Mouse (Mus musculus) heart, embryonic 15.5 days (tissue): ENCODE data around the gene Ctdnep1. TPM values are rescaled to one million over a fixed set of nuclear protein-coding genes. Genes with fewer than 3 reads are reported as not detected.
A peak's percentile ranks its signal among the peaks of the same experiment; 100 is the strongest.

Experiments used
- ATAC-seq: fragments of 200-750 bp; cut with Nextera tagmentation; replicated peaks from 2 replicates; pipeline ENCODE4 v1.8.0; 2017; ENCODE audit warnings: low read depth, moderate TSS enrichment; ENCODE audit not compliant: insufficient number of reproducible peaks, insufficient read depth, low FRiP score
- H3K27ac ChIP-seq: fragments of 300-500 bp; sonication (generic); 2 replicates; pipeline ENCODE4 v1.5.1; 2015; ENCODE audit warnings: mild to moderate bottlenecking, inconsistent platforms
- H3K27me3 ChIP-seq: fragments of 300-500 bp; sonication (generic); 2 replicates; pipeline ENCODE4 v1.6.1; 2015; ENCODE audit warnings: inconsistent platforms
- H3K36me3 ChIP-seq: fragments of 300-500 bp; sonication (generic); 2 replicates; pipeline ENCODE4 v1.6.1; 2015; ENCODE audit warnings: mild to moderate bottlenecking, inconsistent platforms
- H3K4me1 ChIP-seq: fragments of 300-500 bp; sonication (generic); replicated peaks from 2 replicates; pipeline ENCODE4 v1.6.1; 2015; ENCODE audit warnings: inconsistent platforms
- H3K4me2 ChIP-seq: fragments of 300-500 bp; sonication (generic); 2 replicates; pipeline ENCODE4 v1.6.1; 2015; ENCODE audit warnings: inconsistent platforms, mild to moderate bottlenecking, moderate library complexity
- H3K4me3 ChIP-seq: fragments of 300-500 bp; sonication (generic); 2 replicates; pipeline ENCODE4 v1.5.1; 2015; ENCODE audit warnings: mild to moderate bottlenecking, inconsistent platforms
- H3K9ac ChIP-seq: fragments of 300-500 bp; sonication (generic); 2 replicates; pipeline ENCODE4 v1.6.1; 2015; ENCODE audit warnings: mild to moderate bottlenecking, inconsistent platforms
- H3K9me3 ChIP-seq: fragments of 300-500 bp; sonication (generic); replicated peaks from 2 replicates; pipeline ENCODE4 v1.6.1; 2016; ENCODE audit warnings: inconsistent platforms
- WGBS: fragments of 180-500 bp; shearing (Covaris S2); methylation state at CpG from one replicate; pipeline ENCODE4 v1.1.7; 2015; ENCODE audit warnings: mixed read lengths; 5-methylcytosine and 5-hydroxymethylcytosine counted together
- polyA plus RNA-seq: library from polyadenylated mRNA; unstranded; fragments of >200 nt; fragmentation: Nextera tagmentation; extraction: Ambion mirVana; gene quantifications from 2 replicates; pipeline ENCODE4 v1.2.1, GENCODE M21; 2015

Gene Ctdnep1
- polyA plus RNA-seq, 1 experiment from 2014 or later: 19.9 TPM

GRCm38 (mm10) chr11:70020731-70021263 is 39.8 kb downstream of the Ctdnep1 start:
- peaks cover 56% of the 10 kb centered on the region for H3K4me1 ChIP-seq
- no peaks in the 10 kb centered on the region for H3K27me3 ChIP-seq
- peak overlapping the region; percentile 82 for H3K27ac ChIP-seq
- peak overlapping the region; percentile 95 for H3K4me2 ChIP-seq
- H3K36me3 ChIP-seq: no peaks in the 10 kb centered on the region
- H3K9ac ChIP-seq: peak overlapping the region; percentile 39
- H3K9me3 ChIP-seq: no peaks in the 10 kb centered on the region
- H3K4me3 ChIP-seq: peak overlapping the region; percentile 61
- under 1% methylated on average over 8 of the region's 8 CpGs for whole genome bisulfite sequencing
- ATAC-seq: peak; percentile 85

GRCm38 (mm10) chr11:70021264-70022132 is 40.5 kb downstream of the Ctdnep1 start:
- WGBS: 3% methylated on average over 40 of the region's 40 CpGs

GRCm38 (mm10) chr11:70023481-70024150 is 42.7 kb downstream of the Ctdnep1 start:
- no peaks in the 10 kb centered on the region for H3K9me3 ChIP-seq
- H3K27ac ChIP-seq: no peak overlapping the region
- no peaks in the 10 kb centered on the region for H3K27me3 ChIP-seq
- no peak for ATAC-seq
- peak overlapping the region; percentile 28; the same call in 1 of the 2 replicates for H3K9ac ChIP-seq
- H3K4me3 ChIP-seq: peak overlapping the region; percentile 43
- H3K36me3 ChIP-seq: no peaks in the 10 kb centered on the region
- peak overlapping the region; percentile 67 for H3K4me2 ChIP-seq
- 5% methylated on average over 29 of the region's 29 CpGs for WGBS
- peaks cover 69% of the 10 kb centered on the region for H3K4me1 ChIP-seq

More at GRCm38 (mm10) chr11:70021264-70022132, 40.5 kb downstream of the Ctdnep1 start:
- Histone ChIP-seq H3K9me3 (no peaks in the 10 kb centered on the region), H3K27ac (peak overlapping the region; percentile 82), H3K27me3 (no peaks in the 10 kb centered on the region), H3K4me3 (peak overlapping the region; percentile 61), H3K4me1 (peaks cover 63% of the 10 kb centered on the region), H3K4me2 (peak overlapping the region; percentile 95), H3K36me3 (no peaks in the 10 kb centered on the region), H3K9ac (peak overlapping the region; percentile 39)
- ATAC-seq: peak; percentile 69

- no peaks in the 10 kb centered on the region for H3K9me3 ChIP-seq
- no peak for ATAC-seq
- 19% methylated on average over 6 of the region's 6 CpGs for WGBS
- no peaks in the 10 kb centered on the region for H3K27me3 ChIP-seq
- peak overlapping the region; percentile 28; the same call in 1 of the 2 replicates for H3K9ac ChIP-seq
- H3K4me1 ChIP-seq: peaks cover 70% of the 10 kb centered on the region
- peak overlapping the region; percentile 43 for H3K4me3 ChIP-seq
- no peaks in the 10 kb centered on the region for H3K36me3 ChIP-seq
- no peak overlapping the region for H3K27ac ChIP-seq
- H3K4me2 ChIP-seq: peak overlapping the region; percentile 67
Measured at GRCm38 (mm10) chr11:70024151-70024514, 43.2 kb downstream of the Ctdnep1 start.

- Histone ChIP-seq H3K4me3 (peak overlapping the region; percentile 40), H3K36me3 (peaks cover 8% of the 10 kb centered on the region), H3K27me3 (no peaks in the 10 kb centered on the region), H3K4me2 (peak overlapping the region; percentile 54), H3K27ac (peak overlapping the region; percentile 62), H3K4me1 (peaks cover 55% of the 10 kb centered on the region), H3K9ac (no peak overlapping the region), H3K9me3 (no peaks in the 10 kb centered on the region)
- ATAC-seq: peak; percentile 54
- WGBS: 7% methylated on average over 18 of the region's 19 CpGs
Measured at GRCm38 (mm10) chr11:70026689-70027088, 45.7 kb downstream of the Ctdnep1 start.

GRCm38 (mm10) chr11:70027397-70027796 is 46.4 kb downstream of the Ctdnep1 start:
- H3K36me3 ChIP-seq: peaks cover 12% of the 10 kb centered on the region
- H3K27ac ChIP-seq: peak overlapping the region; percentile 62; the same call in 1 of the 2 replicates
- H3K4me1 ChIP-seq: peaks cover 55% of the 10 kb centered on the region
- peak overlapping the region; percentile 54 for H3K4me2 ChIP-seq
- H3K27me3 ChIP-seq: no peaks in the 10 kb centered on the region
- ATAC-seq: no peak
- peak overlapping the region; percentile 17; the same call in 1 of the 2 replicates for H3K9ac ChIP-seq
- WGBS: 35% methylated on average over 9 of the region's 9 CpGs
- peak overlapping the region; percentile 40 for H3K4me3 ChIP-seq
- no peaks in the 10 kb centered on the region for H3K9me3 ChIP-seq

GRCm38 (mm10) chr11:70028401-70029129 is 47.6 kb downstream of the Ctdnep1 start:
- peak overlapping the region; percentile 57 for H3K4me2 ChIP-seq
- no peaks in the 10 kb centered on the region for H3K9me3 ChIP-seq
- no peak overlapping the region for H3K9ac ChIP-seq
- peaks cover 51% of the 10 kb centered on the region for H3K4me1 ChIP-seq
- no peak for ATAC-seq
- peaks cover 15% of the 10 kb centered on the region for H3K36me3 ChIP-seq
- H3K4me3 ChIP-seq: peak overlapping the region; percentile 32
- H3K27me3 ChIP-seq: no peaks in the 10 kb centered on the region
- H3K27ac ChIP-seq: peak overlapping the region; percentile 62
- WGBS: 23% methylated on average over 12 of the region's 12 CpGs

- Histone ChIP-seq H3K27ac (peak overlapping the region; percentile 62), H3K9me3 (no peaks in the 10 kb centered on the region), H3K36me3 (peaks cover 15% of the 10 kb centered on the region), H3K4me2 (peak overlapping the region; percentile 57), H3K9ac (no peak overlapping the region), H3K27me3 (no peaks in the 10 kb centered on the region), H3K4me3 (peak overlapping the region; percentile 32), H3K4me1 (peaks cover 46% of the 10 kb centered on the region)
- 1% methylated on average over 20 of the region's 20 CpGs for WGBS
- ATAC-seq: peak; percentile 74
Measured at GRCm38 (mm10) chr11:70029130-70029801, 48.3 kb downstream of the Ctdnep1 start.

- Histone ChIP-seq H3K9me3 (no peaks in the 10 kb centered on the region), H3K4me2 (peak overlapping the region; percentile 57), H3K4me3 (peak overlapping the region; percentile 32; the same call in 1 of the 2 replicates), H3K4me1 (peaks cover 45% of the 10 kb centered on the region), H3K9ac (no peak overlapping the region), H3K36me3 (peaks cover 15% of the 10 kb centered on the region), H3K27ac (no peak overlapping the region), H3K27me3 (no peaks in the 10 kb centered on the region)
- ATAC-seq: no peak
- 53% methylated on average over 11 of the region's 11 CpGs for WGBS
Measured at GRCm38 (mm10) chr11:70029829-70030550, 49.0 kb downstream of the Ctdnep1 start.
